Mouse (Mus musculus): ENCODE results near the gene Rnf6. TPM values are rescaled to one million over a fixed set of nuclear protein-coding genes. Genes with fewer than 3 reads are reported as not detected.
"Not testable (repeated sequence)": the region's sequence is repeated elsewhere in the genome, so short reads cannot be mapped to it uniquely, and the experiment has no call there.

Gene Rnf6
- polyA plus RNA-seq, 1 experiment from 2014 or later, result 48.2 TPM

DNA sequence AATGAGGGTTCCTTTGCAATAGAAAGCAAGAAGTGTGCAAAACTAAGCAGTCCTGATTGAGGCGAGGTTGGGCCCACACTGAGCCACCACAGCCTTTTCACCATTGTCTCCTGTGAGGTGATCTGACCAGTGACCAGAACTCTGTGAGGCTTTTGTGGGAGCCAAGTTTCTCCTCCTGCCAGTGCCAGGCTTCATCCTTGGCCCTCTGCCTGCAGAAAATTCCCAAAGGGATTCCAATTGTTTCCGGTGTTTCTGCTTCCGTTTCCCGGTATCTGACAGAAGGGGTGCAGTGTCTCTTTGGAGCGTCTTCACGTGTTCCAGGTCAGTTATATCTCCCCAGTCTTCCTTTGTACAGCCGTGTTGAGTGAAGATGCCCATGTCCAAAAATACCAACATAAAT, 32.6 kb downstream of the Rnf6 start:
- H3K27ac ChIP-seq, result no peak overlapping the region
- ATAC-seq (ENCODE audit: insufficient read depth, low FRiP score, low read depth), result no peak
- no peak overlapping the region for H3K4me2 ChIP-seq
- H3K9ac ChIP-seq, result no peak overlapping the region
- no peaks in the 10 kb centered on the region for H3K9me3 ChIP-seq
- no peaks in the 10 kb centered on the region for H3K36me3 ChIP-seq
- no peaks in the 10 kb centered on the region for H3K27me3 ChIP-seq (replicated peaks)
- WGBS, result 81% methylated on average over 7 of the region's 7 CpGs
- H3K4me1 ChIP-seq, result no peaks in the 10 kb centered on the region
- no peak overlapping the region for H3K4me3 ChIP-seq (replicated peaks)

DNA sequence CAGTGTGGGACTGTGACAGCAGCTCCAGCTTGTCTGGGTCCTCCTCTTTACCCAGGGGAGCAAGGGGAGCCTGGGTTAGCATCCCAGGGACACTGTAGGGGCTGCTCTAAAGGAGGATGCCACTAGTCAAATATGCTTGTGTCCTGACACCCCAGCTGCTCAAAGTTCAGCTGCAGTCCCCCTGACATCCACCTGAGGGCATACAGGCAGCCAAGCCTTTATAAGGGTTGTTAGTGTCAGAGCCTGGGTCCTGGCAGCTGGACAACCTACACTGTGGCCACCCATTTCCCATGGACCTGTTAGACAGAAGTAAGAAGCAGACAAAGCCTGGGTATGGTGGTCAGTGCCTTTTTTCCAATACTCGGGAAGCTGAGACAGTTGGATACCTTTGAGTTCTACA, 33.2 kb downstream of the Rnf6 start:
- Histone ChIP-seq H3K9ac (no peak overlapping the region), H3K4me2 (no peak overlapping the region), H3K27me3 (replicated peaks) (no peaks in the 10 kb centered on the region), H3K27ac (no peak overlapping the region), H3K4me1 (no peaks in the 10 kb centered on the region), H3K4me3 (replicated peaks) (no peak overlapping the region), H3K9me3 (no peaks in the 10 kb centered on the region), H3K36me3 (no peaks in the 10 kb centered on the region)
- WGBS, result 89% methylated on average over 1 of the region's 1 CpGs
- no peak for ATAC-seq (ENCODE audit: insufficient read depth, low FRiP score, low read depth)

DNA sequence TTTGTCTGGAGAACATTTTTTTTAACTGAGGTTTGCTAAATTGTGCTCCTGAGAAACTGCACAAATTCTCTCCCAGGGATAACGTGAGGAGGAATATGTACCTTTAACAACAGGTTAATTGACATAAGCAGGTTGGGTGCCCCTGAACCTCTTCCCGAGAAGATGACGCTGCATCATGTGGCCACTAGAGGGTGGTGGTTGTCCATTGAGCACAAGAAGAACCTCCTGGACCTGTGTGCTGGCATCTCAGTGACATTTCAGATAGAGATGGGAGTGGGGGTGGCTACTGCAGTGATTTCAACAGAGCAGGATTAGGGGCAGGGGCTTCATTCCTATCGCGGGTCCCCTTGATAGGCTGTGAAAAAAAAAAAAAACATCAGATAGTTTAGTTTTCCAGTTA, 33.9 kb downstream of the Rnf6 start:
- H3K4me2 ChIP-seq; H3K27ac ChIP-seq; H3K4me3 ChIP-seq (replicated peaks); ATAC-seq (ENCODE audit: insufficient read depth, low FRiP score, low read depth); H3K36me3 ChIP-seq; H3K9me3 ChIP-seq; H3K4me1 ChIP-seq; H3K9ac ChIP-seq; H3K27me3 ChIP-seq (replicated peaks): not testable (repeated sequence)
- 26% methylated on average over 5 of the region's 5 CpGs for WGBS

DNA sequence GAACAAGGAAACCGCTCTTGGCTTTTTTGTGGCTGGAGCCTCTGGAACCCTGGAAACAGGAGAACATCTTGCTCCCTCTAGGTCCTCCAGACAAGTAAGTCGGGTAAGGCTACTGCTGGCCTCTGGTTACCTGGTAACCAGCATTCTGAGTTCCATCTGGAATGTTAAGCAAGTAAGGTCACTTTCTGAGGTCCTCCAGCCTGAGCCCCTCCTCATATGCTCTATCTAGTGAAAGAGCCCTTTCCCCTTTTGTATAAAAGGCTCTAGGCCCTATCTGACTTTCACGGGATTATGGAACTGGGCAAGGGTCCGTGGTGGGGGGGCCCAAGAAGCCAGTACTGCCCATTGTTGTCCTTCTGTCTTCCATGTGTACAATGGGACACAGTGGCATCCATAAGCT, 36.2 kb downstream of the Rnf6 start, which contains the start of gene 1700001J03Rik:
Gene 1700001J03Rik (minus strand): TSS at position 101 of the 400 bp plus-strand sequence.
- H3K9ac ChIP-seq; H3K4me1 ChIP-seq; H3K4me3 ChIP-seq (replicated peaks); H3K9me3 ChIP-seq; H3K27me3 ChIP-seq (replicated peaks); H3K36me3 ChIP-seq; H3K27ac ChIP-seq; H3K4me2 ChIP-seq; ATAC-seq (ENCODE audit: insufficient read depth, low FRiP score, low read depth): not testable (repeated sequence)
- WGBS, result 81% methylated on average over 4 of the region's 4 CpGs

DNA sequence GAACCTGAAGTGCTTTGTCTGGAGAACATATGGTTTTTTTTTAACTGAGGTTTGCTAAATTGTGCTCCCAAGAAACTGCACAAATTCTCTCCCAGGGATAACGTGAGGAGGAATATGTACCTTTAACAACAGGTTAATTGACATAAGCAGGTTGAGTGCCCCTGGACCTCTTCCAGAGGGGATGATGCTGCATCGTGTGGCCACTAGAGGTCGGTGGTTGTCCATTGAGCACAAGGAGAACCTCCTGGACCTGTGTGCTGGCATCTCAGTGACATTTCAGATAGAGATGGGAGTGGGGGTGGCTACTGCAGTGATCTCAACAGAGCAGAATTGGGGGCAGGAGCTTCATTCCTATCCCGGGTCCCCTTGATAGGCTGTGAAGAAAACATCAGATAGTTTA, 48.6 kb downstream of the Rnf6 start:
- WGBS, result 52% methylated on average over 4 of the region's 4 CpGs

DNA sequence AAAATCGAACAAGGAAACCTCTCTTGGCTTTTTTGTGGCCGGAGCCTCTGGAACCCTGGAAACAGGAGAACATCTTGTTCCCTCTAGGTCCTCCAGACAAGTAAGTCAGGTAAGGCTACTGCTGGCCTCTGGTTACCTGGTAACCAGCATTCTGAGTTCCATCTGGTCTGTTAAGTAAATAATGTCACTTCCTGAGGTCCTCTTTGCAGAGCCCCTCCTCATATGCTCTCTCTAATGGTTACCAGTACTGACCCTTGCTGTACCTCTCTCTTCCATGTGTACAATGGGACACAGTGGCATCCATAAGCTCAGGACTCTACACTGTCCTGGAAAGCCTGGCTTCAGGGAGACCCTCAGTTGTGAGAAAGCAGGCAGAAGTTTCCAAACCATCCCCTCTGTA, 50.7 kb downstream of the Rnf6 start, which contains the start of gene Gm6309:
Gene Gm6309 (minus strand): TSS at position 101 of the 400 bp plus-strand sequence.
- H3K4me3 ChIP-seq (replicated peaks); H3K9ac ChIP-seq; H3K4me1 ChIP-seq; ATAC-seq (ENCODE audit: insufficient read depth, low FRiP score, low read depth); H3K27me3 ChIP-seq (replicated peaks); H3K27ac ChIP-seq; H3K4me2 ChIP-seq; H3K36me3 ChIP-seq; H3K9me3 ChIP-seq: not testable (repeated sequence)
- 68% methylated on average over 2 of the region's 2 CpGs for WGBS

More for the DNA sequence above, 48.6 kb downstream of the Rnf6 start:
- not testable (repeated sequence) for H3K4me2 ChIP-seq; H3K27me3 ChIP-seq (replicated peaks); H3K4me3 ChIP-seq (replicated peaks); H3K9ac ChIP-seq; H3K4me1 ChIP-seq; H3K27ac ChIP-seq; H3K9me3 ChIP-seq; ATAC-seq (ENCODE audit: insufficient read depth, low FRiP score, low read depth); H3K36me3 ChIP-seq

DNA sequence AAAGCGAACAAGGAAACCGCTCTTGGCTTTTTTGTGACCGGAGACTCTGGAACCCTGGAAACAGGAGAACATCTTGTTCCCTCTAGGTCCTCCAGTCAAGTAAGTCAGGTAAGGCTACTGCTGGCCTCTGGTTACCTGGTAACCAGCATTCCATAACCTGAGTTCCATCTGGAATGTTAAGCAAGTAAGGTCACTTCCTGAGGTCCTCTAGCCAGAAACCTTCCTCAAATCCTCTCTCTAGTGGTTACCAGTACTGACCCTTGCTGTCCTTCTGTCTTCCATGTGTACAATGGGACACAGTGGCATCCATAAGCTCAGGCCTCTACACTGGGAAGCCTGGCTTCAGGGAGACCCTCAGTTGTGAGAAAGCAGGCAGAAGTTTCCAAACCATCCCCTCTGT, 60.9 kb downstream of the Rnf6 start, which contains the start of gene Gm5565:
Gene Gm5565 (minus strand): TSS at position 101 of the 400 bp plus-strand sequence.
- H3K36me3 ChIP-seq; H3K9ac ChIP-seq; H3K27ac ChIP-seq; H3K4me1 ChIP-seq; H3K9me3 ChIP-seq; ATAC-seq (ENCODE audit: insufficient read depth, low FRiP score, low read depth); H3K4me2 ChIP-seq; H3K4me3 ChIP-seq (replicated peaks); H3K27me3 ChIP-seq (replicated peaks): not testable (repeated sequence)
- 88% methylated on average over 3 of the region's 3 CpGs for whole genome bisulfite sequencing

Other genes with a start within 250 kb of the Rnf6 start
- 0.10 TPM in 1 of 2 replicates, not detected in the other for gene Cyp3a25, start 211.9 kb downstream of the Rnf6 start, polyA plus RNA-seq (2015; fragmentation: Nextera tagmentation; extraction: Ambion mirVana)
- gene Cyp3a59, start 142.3 kb downstream of the Rnf6 start, polyA plus RNA-seq (2015; fragmentation: Nextera tagmentation; extraction: Ambion mirVana), result not detected in 2 replicates
- not detected in 2 replicates for gene Gm5565, start 61.0 kb downstream of the Rnf6 start, polyA plus RNA-seq (2015; fragmentation: Nextera tagmentation; extraction: Ambion mirVana)
- not detected in 2 replicates for gene Gm6309, start 50.8 kb downstream of the Rnf6 start, polyA plus RNA-seq (2015; fragmentation: Nextera tagmentation; extraction: Ambion mirVana)
- gene 1700001J03Rik, start 36.3 kb downstream of the Rnf6 start, polyA plus RNA-seq (2015; fragmentation: Nextera tagmentation; extraction: Ambion mirVana), result not detected in 2 replicates
- 19.8 and 20.5 TPM in 2 replicates for gene Cdk8, start 9.7 kb upstream of the Rnf6 start, polyA plus RNA-seq (2015; fragmentation: Nextera tagmentation; extraction: Ambion mirVana)
- gene Wasf3, start 163.4 kb upstream of the Rnf6 start, polyA plus RNA-seq (2015; fragmentation: Nextera tagmentation; extraction: Ambion mirVana), result 1.8 TPM in 2 replicates